Mouse (Mus musculus): ENCODE results near the gene 2310061N02Rik.
"Not testable (repeated sequence)": the region's sequence is repeated elsewhere in the genome, so short reads cannot be mapped to it uniquely, and the experiment has no call there.

Gene 2310061N02Rik

DNA sequence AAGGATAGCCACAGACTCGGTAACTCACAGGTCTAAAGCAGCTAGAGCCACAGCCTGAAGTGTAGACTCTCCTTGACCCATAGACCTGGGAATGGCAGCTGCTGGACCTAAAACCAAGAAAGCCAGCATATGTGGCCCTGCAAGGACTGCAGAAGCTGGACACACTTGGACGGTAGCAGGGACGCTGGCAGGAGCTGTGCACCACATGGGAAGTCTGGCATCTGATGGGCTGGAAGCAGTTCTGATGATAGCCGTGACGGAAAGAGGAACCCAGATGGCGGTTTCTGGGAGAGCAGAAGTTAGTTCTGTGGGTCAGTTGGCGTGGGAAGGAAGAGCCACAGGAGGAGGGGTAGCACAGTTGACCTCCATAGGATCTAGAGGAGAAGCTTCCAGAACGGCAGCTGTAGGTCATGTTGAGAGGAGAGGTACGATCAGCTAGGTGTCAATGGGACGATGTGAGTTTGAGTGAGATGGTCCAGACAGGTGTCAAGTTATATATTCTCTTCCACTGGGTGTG, at the start of gene 2310061N02Rik:
TSS of gene 2310061N02Rik (minus strand) at position 467 of the 517 bp plus-strand sequence.
- no peak for DNase-seq

DNA sequence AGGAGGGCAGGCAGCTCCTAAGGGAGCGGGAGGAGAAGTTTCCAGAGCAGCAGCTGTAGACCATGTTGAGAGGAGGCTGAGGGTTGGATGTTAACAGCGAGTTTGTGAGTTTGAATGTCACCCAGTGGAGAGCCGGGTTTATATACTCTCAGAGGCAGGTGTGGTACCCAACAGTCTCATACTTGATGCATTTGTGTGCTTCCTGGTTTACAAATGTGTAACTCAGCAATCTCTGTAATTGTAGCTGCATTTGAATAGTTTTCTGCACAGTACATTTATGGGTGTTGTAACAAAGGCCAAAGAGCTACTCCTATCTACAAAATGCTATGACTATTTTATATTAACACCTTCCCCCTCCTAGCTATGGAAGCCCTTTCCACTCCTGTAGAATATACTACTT, 43.8 kb upstream of the 2310061N02Rik start, which contains the start of gene Krtap13:
TSS of gene Krtap13 (minus strand) at position 101 of the 400 bp plus-strand sequence.
- DNase-seq = not testable (repeated sequence)

DNA sequence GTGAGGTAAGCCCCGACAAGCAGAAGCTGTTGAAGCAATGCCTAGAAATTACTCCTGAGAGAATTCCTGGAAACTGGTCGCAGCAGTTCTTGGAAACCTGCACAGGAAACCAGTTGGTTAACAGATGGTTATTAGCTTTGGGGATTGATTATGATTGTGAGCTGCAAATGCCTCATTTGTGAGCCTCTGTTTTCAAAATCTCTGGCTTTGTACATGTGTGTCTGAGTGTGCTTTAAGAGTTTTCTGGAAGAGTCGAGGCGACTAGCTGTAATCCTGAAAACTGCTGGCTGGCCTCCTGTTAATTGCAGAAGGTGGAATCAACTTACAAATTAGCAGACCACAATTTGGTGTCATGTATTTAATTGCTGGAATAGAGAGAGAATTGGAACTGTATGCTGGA, 40.2 kb upstream of the 2310061N02Rik start:
- DNase-seq = no peak

DNA sequence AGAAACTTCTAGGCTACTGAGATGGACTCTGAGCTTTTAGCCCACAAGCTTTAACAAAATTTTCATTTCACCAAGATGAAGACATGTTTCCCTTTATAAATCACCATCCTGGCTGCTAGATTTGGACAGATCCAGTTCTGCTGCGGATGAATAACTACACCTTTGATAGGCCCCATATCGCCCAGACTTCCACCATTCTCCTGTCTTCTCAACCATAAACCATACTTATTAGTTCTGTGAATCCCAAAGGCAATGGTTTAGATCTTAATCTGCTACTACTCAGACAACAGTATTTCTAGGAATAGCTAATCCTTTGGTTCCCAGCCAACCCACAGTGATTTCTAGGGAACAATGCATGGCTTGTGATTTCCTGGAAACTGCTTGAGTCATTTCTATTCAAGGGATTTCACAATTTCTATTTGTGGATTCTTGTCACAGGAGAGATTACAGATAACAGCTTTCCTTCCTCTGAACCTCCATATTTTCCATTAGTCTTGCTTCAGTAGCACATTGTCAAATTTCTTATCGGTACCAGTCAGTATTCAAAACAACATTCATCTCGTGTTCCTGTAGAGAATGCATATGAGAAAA, 37.1 kb upstream of the 2310061N02Rik start:
- no peak for DNase-seq

DNA sequence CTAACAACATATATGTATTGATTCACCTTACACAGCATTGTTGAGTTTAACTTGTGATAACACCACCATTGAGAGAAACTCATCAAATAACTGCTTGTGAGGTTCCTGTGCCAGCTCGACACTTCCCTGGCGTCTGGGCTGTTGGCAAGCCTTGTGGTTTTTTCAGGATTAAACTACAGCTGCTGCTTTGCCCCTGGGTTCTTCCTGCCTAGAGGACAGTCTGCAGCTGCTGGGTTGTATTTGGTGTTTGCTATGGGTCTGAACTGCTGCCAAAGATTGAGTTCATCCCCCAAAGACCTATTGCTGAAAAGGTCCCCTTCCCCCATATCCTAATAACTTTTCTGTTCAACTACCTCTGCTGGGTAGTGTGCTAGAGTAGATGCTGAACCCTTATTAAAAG, 27.6 kb upstream of the 2310061N02Rik start:
- no peak for DNase-seq

DNA sequence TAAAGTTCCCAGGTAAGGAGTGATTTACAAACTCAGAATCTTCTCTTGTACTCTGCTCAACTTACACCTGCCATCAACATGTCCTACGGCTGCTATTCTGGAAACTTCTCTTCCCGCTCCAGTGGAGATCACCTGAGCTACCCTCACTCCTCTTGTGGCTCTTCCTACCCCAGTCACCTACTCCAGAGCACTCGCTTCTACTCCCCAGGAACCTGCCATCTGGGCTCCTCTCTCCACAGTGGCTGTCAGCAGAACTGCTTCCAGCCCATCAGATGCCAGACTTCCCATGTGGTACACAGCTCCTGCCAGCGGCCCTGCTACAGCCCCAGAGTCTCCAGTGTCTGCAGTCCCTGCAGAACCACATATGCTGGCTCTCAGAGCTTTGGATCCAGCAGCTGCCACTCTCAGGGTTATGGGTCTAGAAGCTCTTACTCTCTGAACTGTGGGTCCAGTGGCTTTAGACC, 21.1 kb upstream of the 2310061N02Rik start, which contains the start of gene Krtap13-1:
TSS of gene Krtap13-1 (plus strand) at position 51 of the 464 bp plus-strand sequence.
- no peak for DNase-seq

DNA sequence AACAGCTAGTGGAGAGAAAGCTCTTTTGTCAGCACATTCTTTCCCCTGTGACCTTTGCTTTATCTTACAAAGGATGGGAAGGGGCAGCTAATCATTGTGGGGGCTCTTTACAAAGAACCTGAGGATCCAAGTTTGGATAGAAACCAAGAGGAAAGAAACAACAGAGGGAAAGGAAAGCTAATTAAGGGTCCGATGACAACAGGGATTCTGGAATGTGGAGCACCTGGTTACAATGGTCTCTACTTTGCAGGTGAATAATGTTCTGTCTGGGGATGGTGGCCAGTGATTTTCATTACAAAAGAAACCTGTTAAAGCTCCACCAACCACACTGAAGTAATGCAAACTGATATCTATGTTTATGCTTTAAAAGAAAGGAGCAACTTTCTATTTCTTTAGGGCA, 12.3 kb upstream of the 2310061N02Rik start:
- no peak for DNase-seq

- no peak for DNase-seq
Observed at GRCm38 (mm10) chr16:88716549-88716948, 8.8 kb upstream of the 2310061N02Rik start.

GRCm38 (mm10) chr16:88711245-88711644, 3.5 kb upstream of the 2310061N02Rik start:
- DNase-seq = no peak

- no peak for DNase-seq
Observed at GRCm38 (mm10) chr16:88710757-88711156, 3.0 kb upstream of the 2310061N02Rik start.

DNA sequence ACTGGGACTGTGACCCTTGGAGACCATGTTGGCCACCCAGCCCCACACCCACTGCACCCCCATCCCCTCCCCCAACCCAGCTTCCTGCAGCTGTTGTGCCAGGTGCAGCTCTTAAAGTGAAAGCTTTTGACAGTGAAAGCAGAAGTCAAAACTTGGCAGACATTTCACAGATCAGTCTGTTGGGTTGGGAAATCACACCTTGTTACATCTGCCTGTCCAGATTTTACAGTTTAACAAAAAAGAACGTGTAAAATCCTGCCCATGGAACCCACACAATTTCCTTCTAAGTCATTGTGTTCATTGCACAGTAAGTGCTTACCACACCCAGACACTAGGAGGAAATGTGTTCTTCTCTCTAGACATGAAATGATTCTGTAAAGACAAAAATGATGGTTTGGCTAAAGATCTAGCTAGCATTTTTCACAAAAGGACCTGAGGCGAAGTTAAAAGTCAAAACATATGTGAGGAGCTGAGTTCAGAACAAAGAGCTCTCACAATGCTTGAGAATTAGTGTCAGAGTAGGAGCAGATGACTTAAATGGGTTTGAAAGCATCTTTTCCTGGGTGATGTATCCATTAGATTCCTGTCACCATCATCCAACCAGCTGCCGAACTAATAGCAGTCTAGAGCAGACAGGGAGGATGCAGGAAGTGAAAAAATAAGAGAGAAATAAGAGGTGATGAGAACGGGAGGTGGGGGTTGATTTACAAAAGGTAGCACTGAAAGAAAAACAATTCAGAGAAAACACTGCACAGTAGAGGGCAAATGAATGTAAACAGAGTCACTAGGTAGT, 6.5 kb downstream of the 2310061N02Rik start:
- DNase-seq = no peak

DNA sequence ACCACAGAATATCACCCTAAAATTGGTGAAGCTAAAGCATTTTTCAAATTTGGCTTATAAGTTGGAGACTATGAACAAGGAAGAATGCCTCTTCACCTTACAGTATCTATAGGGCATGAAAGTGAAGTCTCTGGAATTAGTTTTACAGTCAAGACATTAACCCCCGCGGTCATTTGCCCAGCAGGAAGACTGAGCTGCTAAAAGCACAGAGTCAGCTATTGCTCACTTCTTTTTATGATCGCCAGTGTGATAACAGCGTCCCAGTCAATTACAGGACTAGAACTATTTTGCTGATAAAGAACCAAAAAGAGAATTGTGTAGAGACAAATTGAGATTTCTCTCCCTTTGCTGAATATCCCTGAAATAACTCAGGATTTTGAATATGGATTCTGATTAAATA, 11.5 kb downstream of the 2310061N02Rik start:
- no peak for DNase-seq

GRCm38 (mm10) chr16:88681282-88681681, 26.5 kb downstream of the 2310061N02Rik start:
- no peak for DNase-seq

- no peak for DNase-seq
Observed at GRCm38 (mm10) chr16:88679099-88679498, 28.7 kb downstream of the 2310061N02Rik start.

GRCm38 (mm10) chr16:88671571-88671970, 36.2 kb downstream of the 2310061N02Rik start, which contains the start of gene Krtap27-1:
Krtap27-1 (minus strand) TSS chr16:88671671.
- DNase-seq = no peak

DNA sequence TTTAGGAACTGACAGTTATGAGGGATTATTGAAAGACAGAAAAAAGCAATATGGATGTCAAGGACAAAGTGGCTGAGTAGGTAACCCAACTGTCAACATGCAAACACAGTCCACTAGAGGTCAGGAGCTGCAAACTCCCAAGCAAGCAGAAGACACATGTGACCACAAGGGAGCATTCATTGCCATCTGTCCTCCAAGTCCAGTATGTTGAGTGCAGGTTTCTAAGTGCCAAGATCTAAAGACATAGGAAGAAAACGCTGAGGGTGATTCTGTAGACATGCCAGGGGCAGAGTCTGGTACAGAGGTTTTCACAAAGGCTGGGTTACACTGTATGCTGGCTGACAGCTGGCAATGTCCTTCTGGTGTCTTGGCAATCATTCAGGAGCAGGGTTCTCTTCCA, 50.3 kb downstream of the 2310061N02Rik start:
- no peak for DNase-seq
